Mouse (Mus musculus): ENCODE measurements around the gene Ninj1.

The Ninj1 gene

GRCm38 (mm10) chr13:49169448-49170207 is 17.7 kb upstream of the Ninj1 start:
- in situ Hi-C loops (cut with MboI; ENCODE audit: unreplicated experiment in 2 of 2) = loop anchor here (5.0 to 25.0 kb wide), 5 partner anchors 115 to 645 kb away; no protein-coding TSS in a partner anchor

GRCm38 (mm10) chr13:49170623-49171022 is 16.7 kb upstream of the Ninj1 start:
- in situ Hi-C loops (cut with MboI; ENCODE audit: unreplicated experiment in 2 of 2) = loop anchor here (5.0 to 25.0 kb wide), 3 partner anchors 116 to 518 kb away; no protein-coding TSS in a partner anchor

GRCm38 (mm10) chr13:49171729-49172128 is 15.6 kb upstream of the Ninj1 start:
- in situ Hi-C loops (cut with MboI; ENCODE audit: unreplicated experiment in 2 of 2) = loop anchor here (5.0 to 25.0 kb wide), 3 partner anchors 117 to 519 kb away; no protein-coding TSS in a partner anchor

- in situ Hi-C loops (cut with MboI; ENCODE audit: unreplicated experiment in 2 of 2) = loop anchor here (5.0 to 25.0 kb wide), 3 partner anchors 118 to 520 kb away; no protein-coding TSS in a partner anchor
Observed at GRCm38 (mm10) chr13:49172335-49172734, 14.9 kb upstream of the Ninj1 start.

GRCm38 (mm10) chr13:49172971-49173596 is 14.2 kb upstream of the Ninj1 start:
- in situ Hi-C loops (cut with MboI; ENCODE audit: unreplicated experiment in 2 of 2) = loop anchor here (5.0 to 25.0 kb wide), 3 partner anchors 118 to 521 kb away; no protein-coding TSS in a partner anchor

- in situ Hi-C loops (cut with MboI; ENCODE audit: unreplicated experiment in 2 of 2) = loop anchor here (10.0 to 25.0 kb wide), 2 partner anchors 121 to 313 kb away; partner anchors contain the start of gene Phf2 (in 1 of the 2)
Observed at GRCm38 (mm10) chr13:49175509-49175908, 11.8 kb upstream of the Ninj1 start.

GRCm38 (mm10) chr13:49178839-49179585 is 8.3 kb upstream of the Ninj1 start:
- in situ Hi-C loops (cut with MboI; ENCODE audit: unreplicated experiment in 2 of 2) = loop anchor here (10.0 to 25.0 kb wide), 2 partner anchors 124 to 317 kb away; partner anchors contain the start of gene Phf2 (in 1 of the 2)

GRCm38 (mm10) chr13:49180274-49180673 is 7.0 kb upstream of the Ninj1 start:
- in situ Hi-C loops (cut with MboI; ENCODE audit: unreplicated experiment in 2 of 2) = loop anchor here in 1 of 2 experiments (25.0 kb wide), 1 partner anchor 318 kb away; the partner anchor contains the start of gene Phf2

GRCm38 (mm10) chr13:49180691-49181090 is 6.6 kb upstream of the Ninj1 start:
- in situ Hi-C loops (cut with MboI; ENCODE audit: unreplicated experiment in 2 of 2) = loop anchor here in 1 of 2 experiments (25.0 kb wide), 1 partner anchor 318 kb away; the partner anchor contains the start of gene Phf2

GRCm38 (mm10) chr13:49181411-49181984 is 5.8 kb upstream of the Ninj1 start:
- in situ Hi-C loops (cut with MboI; ENCODE audit: unreplicated experiment in 2 of 2) = loop anchor here in 1 of 2 experiments (25.0 kb wide), 1 partner anchor 319 kb away; the partner anchor contains the start of gene Phf2

- in situ Hi-C loops (cut with MboI; ENCODE audit: unreplicated experiment in 2 of 2) = loop anchor here in 1 of 2 experiments (25.0 kb wide), 1 partner anchor 321 kb away; the partner anchor contains the start of gene Phf2
Observed at GRCm38 (mm10) chr13:49183161-49183560, 4.1 kb upstream of the Ninj1 start.

GRCm38 (mm10) chr13:49183646-49184045 is 3.6 kb upstream of the Ninj1 start:
- in situ Hi-C loops (cut with MboI; ENCODE audit: unreplicated experiment in 2 of 2) = loop anchor here in 1 of 2 experiments (25.0 kb wide), 1 partner anchor 321 kb away; the partner anchor contains the start of gene Phf2

- in situ Hi-C loops (cut with MboI; ENCODE audit: unreplicated experiment in 2 of 2) = loop anchor here in 1 of 2 experiments (25.0 kb wide), 1 partner anchor 325 kb away; the partner anchor contains the start of gene Phf2
Observed at GRCm38 (mm10) chr13:49186798-49187287, 442 bp upstream of the Ninj1 start.

GRCm38 (mm10) chr13:49188219-49188965 is 1.1 kb downstream of the Ninj1 start:
- in situ Hi-C loops (cut with MboI; ENCODE audit: unreplicated experiment in 2 of 2) = loop anchor here in 1 of 2 experiments (25.0 kb wide), 1 partner anchor 326 kb away; the partner anchor contains the start of gene Phf2

- in situ Hi-C loops (cut with MboI; ENCODE audit: unreplicated experiment in 2 of 2) = loop anchor here in 1 of 2 experiments (25.0 kb wide), 1 partner anchor 327 kb away; the partner anchor contains the start of gene Phf2
Observed at GRCm38 (mm10) chr13:49188966-49189360, 1.7 kb downstream of the Ninj1 start.

- in situ Hi-C loops (cut with MboI; ENCODE audit: unreplicated experiment in 2 of 2) = loop anchor here in 1 of 2 experiments (25.0 kb wide), 1 partner anchor 328 kb away; the partner anchor contains the start of gene Phf2
Observed at GRCm38 (mm10) chr13:49189970-49190870, 2.9 kb downstream of the Ninj1 start.
